Mouse (Mus musculus) olfactory bulb, adult 2 months (tissue): ENCODE data around the gene Schip1. TPM values are rescaled to one million over a fixed set of nuclear protein-coding genes. Genes with fewer than 3 reads are reported as not detected.

Experiments used
- H3K27ac ChIP-seq: fragments of 200-500 bp; 2 replicates; pipeline ENCODE4 v1.5.1; 2012; ENCODE audit warnings: low read depth, low read length; ENCODE audit not compliant: insufficient read depth
- H3K4me1 ChIP-seq: fragments of 200-500 bp; 2 replicates; pipeline ENCODE4 v1.6.1; 2012; ENCODE audit warnings: low read length; ENCODE audit not compliant: control insufficient read depth, insufficient read depth
- H3K4me3 ChIP-seq: fragments of 200-500 bp; 2 replicates; pipeline ENCODE4 v1.5.1; 2012; ENCODE audit warnings: mild to moderate bottlenecking, low read depth, low read length, moderate library complexity; ENCODE audit not compliant: insufficient read depth
- CTCF ChIP-seq: fragments of 200-500 bp; IDR thresholded peaks from 2 replicates; pipeline ENCODE4 v1.5.1; 2012; ENCODE audit warnings: low read depth, mild to moderate bottlenecking, low read length, moderate library complexity; ENCODE audit not compliant: insufficient read depth
- POLR2A ChIP-seq: fragments of 200-500 bp; IDR thresholded peaks from 2 replicates; pipeline ENCODE4 v1.6.1; 2012; ENCODE audit warnings: mild to moderate bottlenecking, low read depth, low read length, moderate library complexity; ENCODE audit not compliant: insufficient read depth
- WGBS: fragments of 180-500 bp; shearing (Covaris S2); methylation state at CpG from one replicate; pipeline ENCODE4 v1.1.7; 2018; 5-methylcytosine and 5-hydroxymethylcytosine counted together
- polyA plus RNA-seq: library from polyadenylated mRNA; stranded (reverse); fragments of >200 nt; gene quantifications from 2 replicates; pipeline ENCODE4 v1.2.4, GENCODE M21; 2012; ENCODE audit warnings: low replicate concordance; ENCODE audit not compliant: missing spikeins, insufficient read depth, insufficient read length

The Schip1 gene
- polyA plus RNA-seq, 1 experiment, result not detected

DNA sequence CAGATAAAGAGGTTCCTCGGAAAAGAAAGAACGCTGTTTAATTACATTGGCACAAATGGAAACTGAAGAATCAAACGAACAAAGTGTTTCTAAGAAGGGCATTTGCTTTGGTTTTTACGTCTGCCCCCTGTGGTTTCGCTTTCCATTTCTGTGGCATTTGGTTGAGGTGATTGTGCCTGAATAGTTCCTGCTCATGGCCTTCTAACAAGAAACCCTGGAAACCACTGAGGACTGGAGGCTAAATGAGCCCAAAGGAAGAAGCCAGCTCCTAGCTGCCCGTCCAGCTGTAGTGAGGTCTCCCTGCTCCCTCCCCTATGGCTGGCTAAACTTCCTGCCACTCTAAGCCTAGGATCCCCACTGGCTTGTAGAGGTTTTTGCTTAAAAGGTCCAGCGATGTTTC, 573.4 kb downstream of the Schip1 start:
- Histone ChIP-seq H3K27ac (no peak overlapping the region), H3K4me3 (no peak overlapping the region), H3K4me1 (no peaks in the 10 kb centered on the region)
- TF ChIP-seq POLR2A, result no peak
- no peak for TF ChIP-seq CTCF
- 44% methylated on average over 7 of the region's 7 CpGs for WGBS

DNA sequence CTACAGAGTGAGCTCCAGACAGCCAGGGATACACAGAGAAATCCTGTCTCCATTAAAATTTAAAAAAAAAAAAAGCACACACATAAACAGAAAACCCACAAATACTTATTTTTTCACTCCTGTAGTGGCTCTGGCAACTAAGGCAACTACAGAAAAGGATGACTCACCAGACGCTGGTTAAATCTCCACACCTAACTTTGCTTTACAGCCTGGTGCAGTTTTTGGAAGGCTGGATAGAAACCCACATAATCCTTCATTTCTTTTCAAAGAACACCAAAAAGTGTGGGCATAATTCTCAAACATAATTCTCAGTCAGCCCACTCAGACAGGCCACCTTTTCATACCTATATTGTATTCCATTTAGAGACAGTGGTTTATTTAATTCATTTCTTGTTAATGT, 574.1 kb downstream of the Schip1 start:
- no peak overlapping the region for H3K27ac ChIP-seq
- H3K4me1 ChIP-seq, result no peaks in the 10 kb centered on the region
- no peak for TF ChIP-seq POLR2A
- no peak for TF ChIP-seq CTCF
- 62% methylated on average over 1 of the region's 1 CpGs for WGBS
- no peak overlapping the region for H3K4me3 ChIP-seq

DNA sequence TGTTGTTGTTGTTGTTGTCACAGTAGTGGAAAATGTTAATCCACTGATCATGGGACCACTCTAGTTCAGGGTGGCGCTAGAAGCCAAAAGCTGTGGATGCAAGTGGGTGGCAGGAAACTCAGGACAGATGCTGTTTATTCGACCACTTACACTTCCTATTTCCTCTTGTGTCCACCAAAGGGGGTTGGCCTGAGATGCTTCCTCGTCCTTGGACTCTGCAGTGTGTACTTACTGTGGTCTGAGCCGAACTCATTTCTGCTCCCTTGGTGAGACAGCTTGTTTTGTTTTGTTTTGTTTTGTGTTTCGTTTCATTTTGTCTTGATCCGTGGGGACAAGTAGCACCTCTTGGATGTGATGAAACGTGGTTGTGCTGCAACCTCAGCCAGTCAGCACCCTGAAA, 578.3 kb downstream of the Schip1 start:
- Histone ChIP-seq H3K27ac (no peak overlapping the region), H3K4me1 (no peaks in the 10 kb centered on the region), H3K4me3 (no peak overlapping the region)
- WGBS, result 90% methylated on average over 7 of the region's 7 CpGs
- TF ChIP-seq POLR2A (no peak), CTCF (no peak)

DNA sequence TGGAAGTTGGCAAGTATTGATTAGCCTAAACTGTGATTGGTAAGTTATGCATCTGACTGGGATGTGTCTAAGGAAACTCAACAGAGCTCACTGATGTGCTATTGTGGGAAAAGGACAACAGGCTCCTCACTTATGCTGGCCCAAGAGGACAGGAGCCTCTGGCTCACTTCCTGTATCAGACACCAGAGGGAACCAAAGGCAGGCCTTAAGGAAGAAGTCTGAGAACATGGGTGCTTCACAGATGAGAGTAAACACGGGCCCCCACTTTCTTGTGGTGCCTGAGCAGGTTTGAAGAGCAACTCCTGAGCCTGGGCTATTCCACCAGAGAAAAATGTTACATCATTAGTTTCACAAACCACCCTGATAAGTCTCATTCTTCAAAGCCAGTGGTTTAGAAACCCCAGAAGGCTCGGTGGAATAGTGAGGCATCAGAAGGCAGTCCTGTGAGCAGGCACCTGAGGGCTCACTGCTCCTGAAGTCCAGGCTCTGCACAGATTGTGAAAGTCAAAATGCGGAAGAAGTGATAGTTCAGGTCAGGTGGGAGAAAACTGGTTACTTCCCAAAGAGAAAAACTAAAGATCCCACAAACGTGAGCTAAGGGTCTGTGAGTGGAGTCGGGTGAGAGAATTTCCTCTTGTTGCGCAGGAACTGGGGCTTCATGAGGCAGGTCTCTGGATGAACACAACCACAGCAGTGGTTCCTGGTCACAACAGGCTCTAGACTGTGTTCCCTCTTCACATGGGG, 582.0 kb downstream of the Schip1 start:
- Histone ChIP-seq H3K4me3 (no peak overlapping the region), H3K4me1 (no peaks in the 10 kb centered on the region), H3K27ac (no peak overlapping the region)
- no peak for TF ChIP-seq POLR2A
- no peak for TF ChIP-seq CTCF
- 86% methylated on average over 6 of the region's 6 CpGs for WGBS

DNA sequence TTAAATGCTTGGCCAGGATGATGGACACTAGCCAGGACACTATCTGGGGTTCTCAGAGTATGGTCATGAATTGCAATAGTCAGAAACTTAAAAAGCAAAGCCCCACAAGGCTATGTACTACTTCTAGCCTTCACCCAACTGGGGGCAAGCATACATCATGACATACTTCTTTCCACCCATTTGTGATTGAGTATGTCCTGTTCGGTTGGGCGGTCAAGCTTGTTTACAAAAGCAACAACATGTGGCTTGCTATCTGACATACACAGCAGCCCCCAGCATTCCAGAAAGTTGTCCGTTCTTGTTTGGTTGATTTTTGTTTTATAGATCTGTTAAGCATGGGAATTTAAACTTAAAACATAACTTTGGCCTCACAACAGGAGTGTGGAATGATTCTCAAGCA, 582.7 kb downstream of the Schip1 start:
- WGBS, result 97% methylated on average over 3 of the region's 3 CpGs
- Histone ChIP-seq H3K27ac (no peak overlapping the region), H3K4me1 (no peaks in the 10 kb centered on the region), H3K4me3 (no peak overlapping the region)
- no peak for TF ChIP-seq POLR2A
- TF ChIP-seq CTCF, result no peak

DNA sequence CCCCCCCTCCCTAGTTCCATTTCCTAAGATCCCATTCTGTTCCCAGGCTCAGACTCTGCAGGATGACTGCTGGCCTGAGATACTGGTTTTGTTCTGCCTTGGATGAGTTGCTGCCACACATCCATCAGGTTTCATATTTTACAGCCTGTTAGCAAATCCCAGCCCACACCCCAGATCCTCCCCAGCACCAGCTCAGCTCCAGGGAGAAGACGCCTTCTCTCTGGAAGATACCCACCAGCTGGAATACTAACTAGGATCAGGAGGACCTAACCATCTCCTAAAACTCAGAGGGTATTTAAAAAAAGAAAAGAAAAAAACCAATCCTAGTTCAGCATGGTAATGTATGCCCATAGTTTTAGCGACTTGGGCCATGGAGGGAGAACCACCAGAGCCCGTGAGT, 585.6 kb downstream of the Schip1 start:
- 91% methylated on average over 3 of the region's 3 CpGs for WGBS
- no peak overlapping the region for H3K27ac ChIP-seq

DNA sequence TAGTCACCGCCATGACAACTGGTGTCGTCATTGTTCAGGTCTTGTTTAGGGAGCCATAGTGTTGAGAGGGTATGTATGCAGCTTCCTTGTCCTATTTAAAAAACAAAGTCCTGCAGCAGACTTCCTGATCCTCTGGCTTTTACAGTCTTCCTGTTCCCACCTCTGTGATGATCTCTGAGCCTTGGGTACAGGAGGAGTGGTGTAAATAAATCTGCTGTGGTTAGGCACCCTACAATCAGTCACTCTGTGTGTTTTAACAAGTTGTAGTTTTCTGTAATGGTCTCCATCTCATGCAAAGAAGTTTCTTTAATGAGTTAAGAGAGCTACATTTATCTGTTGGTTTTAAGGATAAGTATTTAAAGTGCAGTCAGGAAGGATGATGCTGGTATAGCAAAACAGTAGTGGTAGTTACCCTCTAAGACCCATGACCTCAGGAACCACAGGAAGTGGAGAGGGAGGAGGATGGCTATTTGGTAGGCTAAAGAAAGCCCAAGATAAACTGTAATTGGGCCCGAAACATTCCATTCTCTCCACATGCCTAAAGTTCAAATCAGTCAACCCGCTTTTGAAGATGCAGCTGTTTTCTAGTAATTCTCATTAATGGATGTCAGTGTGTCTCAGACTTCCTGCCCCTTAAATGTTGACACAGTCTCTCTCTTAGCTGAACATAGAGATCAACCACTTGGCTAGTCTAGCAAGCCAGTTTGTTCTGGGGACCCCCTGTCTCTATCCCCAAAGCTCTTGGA, 592.2 kb downstream of the Schip1 start:
- H3K4me1 ChIP-seq, result 0 out of 2 replicates have a peak, but pooled peaks cover 3% of the 10 kb centered on the region
- TF ChIP-seq CTCF, result no peak
- TF ChIP-seq POLR2A, result no peak
- H3K4me3 ChIP-seq, result no peak overlapping the region
- H3K27ac ChIP-seq, result no peak overlapping the region
- WGBS, result 84% methylated on average over 4 of the region's 4 CpGs

More for the DNA sequence above, 585.6 kb downstream of the Schip1 start:
- Histone ChIP-seq H3K4me1 (no peaks in the 10 kb centered on the region), H3K4me3 (no peak overlapping the region)
- TF ChIP-seq CTCF (no peak), POLR2A (no peak)

DNA sequence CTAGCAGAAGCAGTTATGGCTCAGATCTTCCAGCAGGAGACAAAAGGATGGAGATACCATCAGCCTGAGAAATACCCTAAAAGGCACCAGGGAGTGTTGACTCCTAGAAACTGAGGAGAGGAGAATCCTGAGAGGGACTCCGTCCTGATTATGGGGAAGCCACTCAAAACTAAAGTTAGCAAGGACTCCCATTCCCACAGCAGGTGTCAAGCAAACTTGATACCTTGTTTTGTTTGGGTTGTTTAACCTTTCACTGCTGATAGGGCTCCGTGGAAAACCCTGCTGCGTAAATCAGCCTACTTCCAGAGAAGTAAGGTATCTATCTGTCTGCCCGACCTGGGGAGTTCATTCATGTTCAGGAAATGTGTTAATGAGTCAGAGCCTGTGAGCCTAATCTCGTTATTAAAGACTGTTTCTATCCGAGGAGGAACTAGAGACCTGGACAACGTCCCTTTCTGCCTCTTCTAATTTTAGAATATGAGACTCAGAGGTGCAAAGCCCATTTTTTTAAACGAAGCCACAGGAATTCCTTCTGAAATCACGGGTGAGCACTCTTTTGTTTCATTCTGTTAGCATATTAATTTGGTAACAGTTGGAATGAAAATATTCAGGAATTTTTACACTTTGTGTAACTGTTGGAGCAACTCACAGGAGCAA, 593.1 kb downstream of the Schip1 start:
- 39% methylated on average over 9 of the region's 9 CpGs for WGBS
- Histone ChIP-seq H3K4me1 (0 out of 2 replicates have a peak, but pooled peaks cover 3% of the 10 kb centered on the region), H3K27ac (no peak overlapping the region), H3K4me3 (no peak overlapping the region)
- no peak for TF ChIP-seq CTCF
- no peak for TF ChIP-seq POLR2A

DNA sequence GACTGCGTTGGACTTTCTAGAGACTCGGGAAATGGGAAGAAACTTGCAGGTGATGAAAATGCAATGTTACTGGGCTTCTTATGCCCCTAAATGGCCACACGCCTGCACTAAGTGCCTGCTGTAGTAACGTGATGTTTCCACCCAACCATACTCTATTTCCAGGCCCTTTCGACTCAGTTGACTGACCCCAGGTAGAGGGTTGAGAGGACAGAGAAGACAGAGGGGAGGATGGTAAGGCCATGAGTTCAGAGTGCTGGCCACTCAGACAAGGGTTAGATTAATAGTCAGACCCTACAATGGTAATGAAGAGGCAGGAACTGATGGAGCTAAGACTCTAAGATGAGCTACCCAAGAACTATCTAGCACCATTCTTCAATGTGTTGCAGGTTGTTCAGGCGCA, 595.4 kb downstream of the Schip1 start:
- 99% methylated on average over 6 of the region's 6 CpGs for WGBS
- H3K27ac ChIP-seq, result no peak overlapping the region
- no peak for TF ChIP-seq CTCF
- no peak for TF ChIP-seq POLR2A
- H3K4me1 ChIP-seq, result 0 out of 2 replicates have a peak, but pooled peaks cover 3% of the 10 kb centered on the region
- no peak overlapping the region for H3K4me3 ChIP-seq
